Mouse (Mus musculus): ENCODE data around the gene Pcnx. TPM values are rescaled to one million over a fixed set of nuclear protein-coding genes. Genes with fewer than 3 reads are reported as not detected.

Gene Pcnx
- polyA plus RNA-seq, 1 experiment from 2014 or later: 8.6 TPM

- 90% methylated on average over 5 of the region's 5 CpGs for WGBS
- Histone ChIP-seq H3K9ac (no peak overlapping the region), H3K27ac (no peak overlapping the region), H3K4me2 (no peak overlapping the region), H3K9me3 (replicated peaks) (no peaks in the 10 kb centered on the region), H3K27me3 (no peaks in the 10 kb centered on the region), H3K36me3 (ENCODE audit: poor library complexity, severe bottlenecking) (peaks cover 4% of the 10 kb centered on the region; the same call in 1 of the 2 replicates), H3K4me1 (peaks cover 6% of the 10 kb centered on the region), H3K4me3 (no peak overlapping the region)
- no peak for ATAC-seq
These were observed 74.7 kb downstream of the Pcnx start for GRCm38 (mm10) chr12:81934510-81934909.

- H3K4me2 ChIP-seq: no peak overlapping the region
- peaks cover 4% of the 10 kb centered on the region; the same call in 1 of the 2 replicates for H3K36me3 ChIP-seq (ENCODE audit: poor library complexity, severe bottlenecking)
- H3K9me3 ChIP-seq (replicated peaks): no peaks in the 10 kb centered on the region
- no peak for ATAC-seq
- no peak overlapping the region for H3K4me3 ChIP-seq
- H3K27ac ChIP-seq: no peak overlapping the region
- WGBS: 58% methylated on average over 4 of the region's 4 CpGs
- no peaks in the 10 kb centered on the region for H3K27me3 ChIP-seq
- peaks cover 6% of the 10 kb centered on the region for H3K4me1 ChIP-seq
- no peak overlapping the region for H3K9ac ChIP-seq
These were observed 76.2 kb downstream of the Pcnx start for GRCm38 (mm10) chr12:81936066-81936465.

GRCm38 (mm10) chr12:81941191-81941590 is 81.4 kb downstream of the Pcnx start:
- Histone ChIP-seq H3K4me1 (peaks cover 3% of the 10 kb centered on the region), H3K36me3 (ENCODE audit: poor library complexity, severe bottlenecking) (no peaks in the 10 kb centered on the region), H3K4me3 (no peak overlapping the region), H3K27ac (no peak overlapping the region), H3K27me3 (no peaks in the 10 kb centered on the region), H3K9ac (no peak overlapping the region), H3K9me3 (replicated peaks) (no peaks in the 10 kb centered on the region), H3K4me2 (no peak overlapping the region)
- ATAC-seq: no peak
- WGBS: 88% methylated on average over 9 of the region's 9 CpGs

GRCm38 (mm10) chr12:81943331-81944062 is 83.7 kb downstream of the Pcnx start:
- Histone ChIP-seq H3K9me3 (replicated peaks) (no peaks in the 10 kb centered on the region), H3K27me3 (no peaks in the 10 kb centered on the region), H3K36me3 (ENCODE audit: poor library complexity, severe bottlenecking) (no peaks in the 10 kb centered on the region), H3K9ac (no peak overlapping the region), H3K27ac (no peak overlapping the region), H3K4me3 (no peak overlapping the region), H3K4me2 (no peak overlapping the region), H3K4me1 (no peaks in the 10 kb centered on the region)
- 88% methylated on average over 12 of the region's 12 CpGs for WGBS
- no peak for ATAC-seq

- Histone ChIP-seq H3K4me1 (no peaks in the 10 kb centered on the region), H3K27me3 (no peaks in the 10 kb centered on the region), H3K27ac (no peak overlapping the region), H3K9me3 (replicated peaks) (no peaks in the 10 kb centered on the region), H3K4me2 (no peak overlapping the region), H3K9ac (no peak overlapping the region), H3K36me3 (ENCODE audit: poor library complexity, severe bottlenecking) (peaks cover 22% of the 10 kb centered on the region), H3K4me3 (no peak overlapping the region)
- no peak for ATAC-seq
- 93% methylated on average over 6 of the region's 6 CpGs for whole genome bisulfite sequencing
These were observed 89.2 kb downstream of the Pcnx start for GRCm38 (mm10) chr12:81949026-81949425.

GRCm38 (mm10) chr12:81950016-81950415 is 90.2 kb downstream of the Pcnx start:
- WGBS: 88% methylated on average over 2 of the region's 2 CpGs
- no peaks in the 10 kb centered on the region for H3K9me3 ChIP-seq (replicated peaks)
- no peak overlapping the region for H3K27ac ChIP-seq
- ATAC-seq: no peak
- no peaks in the 10 kb centered on the region for H3K27me3 ChIP-seq
- H3K9ac ChIP-seq: no peak overlapping the region
- no peaks in the 10 kb centered on the region for H3K4me1 ChIP-seq
- H3K36me3 ChIP-seq (ENCODE audit: poor library complexity, severe bottlenecking): peaks cover 29% of the 10 kb centered on the region
- H3K4me3 ChIP-seq: no peak overlapping the region
- no peak overlapping the region for H3K4me2 ChIP-seq

GRCm38 (mm10) chr12:81958351-81958750 is 98.5 kb downstream of the Pcnx start:
- no peak for ATAC-seq
- no peak overlapping the region for H3K9ac ChIP-seq
- H3K9me3 ChIP-seq (replicated peaks): no peaks in the 10 kb centered on the region
- 88% methylated on average over 4 of the region's 4 CpGs for WGBS
- H3K4me1 ChIP-seq: no peaks in the 10 kb centered on the region
- no peak overlapping the region for H3K4me2 ChIP-seq
- no peak overlapping the region for H3K4me3 ChIP-seq
- H3K27ac ChIP-seq: no peak overlapping the region
- H3K27me3 ChIP-seq: no peaks in the 10 kb centered on the region
- H3K36me3 ChIP-seq (ENCODE audit: poor library complexity, severe bottlenecking): peaks cover 16% of the 10 kb centered on the region; the same call in 1 of the 2 replicates

- Histone ChIP-seq H3K4me2 (no peak overlapping the region), H3K4me3 (no peak overlapping the region), H3K9ac (no peak overlapping the region), H3K27ac (no peak overlapping the region), H3K36me3 (ENCODE audit: poor library complexity, severe bottlenecking) (peaks cover 52% of the 10 kb centered on the region), H3K9me3 (replicated peaks) (no peaks in the 10 kb centered on the region), H3K27me3 (no peaks in the 10 kb centered on the region), H3K4me1 (no peaks in the 10 kb centered on the region)
- no peak for ATAC-seq
- WGBS: 84% methylated on average over 2 of the region's 2 CpGs
These were observed 105.6 kb downstream of the Pcnx start for GRCm38 (mm10) chr12:81965416-81965815.

- ATAC-seq: no peak
- no peak overlapping the region for H3K4me2 ChIP-seq
- H3K27me3 ChIP-seq: no peaks in the 10 kb centered on the region
- 93% methylated on average over 19 of the region's 19 CpGs for WGBS
- no peaks in the 10 kb centered on the region for H3K9me3 ChIP-seq (replicated peaks)
- H3K36me3 ChIP-seq (ENCODE audit: poor library complexity, severe bottlenecking): peaks cover 73% of the 10 kb centered on the region
- H3K4me3 ChIP-seq: no peak overlapping the region
- no peak overlapping the region for H3K9ac ChIP-seq
- H3K4me1 ChIP-seq: no peaks in the 10 kb centered on the region
- H3K27ac ChIP-seq: no peak overlapping the region
These were observed 111.4 kb downstream of the Pcnx start for GRCm38 (mm10) chr12:81971042-81971883.

GRCm38 (mm10) chr12:81971884-81972362 is 112.1 kb downstream of the Pcnx start:
- Histone ChIP-seq H3K4me1 (no peaks in the 10 kb centered on the region), H3K9me3 (replicated peaks) (no peaks in the 10 kb centered on the region), H3K27me3 (no peaks in the 10 kb centered on the region), H3K4me3 (no peak overlapping the region), H3K36me3 (ENCODE audit: poor library complexity, severe bottlenecking) (peaks cover 76% of the 10 kb centered on the region), H3K4me2 (no peak overlapping the region), H3K9ac (no peak overlapping the region), H3K27ac (no peak overlapping the region)
- no peak for ATAC-seq
- WGBS: 60% methylated on average over 8 of the region's 8 CpGs

GRCm38 (mm10) chr12:81974806-81975205 is 115.0 kb downstream of the Pcnx start:
- Histone ChIP-seq H3K4me3 (no peak overlapping the region), H3K27ac (no peak overlapping the region), H3K9me3 (replicated peaks) (no peaks in the 10 kb centered on the region), H3K36me3 (ENCODE audit: poor library complexity, severe bottlenecking) (peaks cover 79% of the 10 kb centered on the region), H3K9ac (no peak overlapping the region), H3K27me3 (no peaks in the 10 kb centered on the region), H3K4me1 (no peaks in the 10 kb centered on the region), H3K4me2 (no peak overlapping the region)
- 67% methylated on average over 2 of the region's 2 CpGs for WGBS
- no peak for ATAC-seq

GRCm38 (mm10) chr12:81977346-81977745 is 117.5 kb downstream of the Pcnx start:
- Histone ChIP-seq H3K27ac (no peak overlapping the region), H3K9me3 (replicated peaks) (no peaks in the 10 kb centered on the region), H3K36me3 (ENCODE audit: poor library complexity, severe bottlenecking) (peaks cover 90% of the 10 kb centered on the region), H3K27me3 (no peaks in the 10 kb centered on the region), H3K4me3 (no peak overlapping the region), H3K4me1 (no peaks in the 10 kb centered on the region), H3K9ac (no peak overlapping the region), H3K4me2 (no peak overlapping the region)
- WGBS: 78% methylated on average over 4 of the region's 4 CpGs
- no peak for ATAC-seq
